Mouse (Mus musculus) adrenal gland, adult (tissue): ENCODE results near the gene Ren1.

ENCODE experiments used
- DNase-seq, 2 experiments: peaks; one replicate each; pipeline ENCODE4 v3.0.0; 2022 to 2023; ENCODE audit warnings: low spot score in 1 of 2; ENCODE audit not compliant: inconsistent age in 2 of 2

Gene Ren1

GRCm38 (mm10) chr1:133407436-133407835 is 57.1 kb downstream of the Ren1 start:
- no peak for DNase-seq

- no peak for DNase-seq
Observed at GRCm38 (mm10) chr1:133408321-133408720, 58.0 kb downstream of the Ren1 start.

DNA sequence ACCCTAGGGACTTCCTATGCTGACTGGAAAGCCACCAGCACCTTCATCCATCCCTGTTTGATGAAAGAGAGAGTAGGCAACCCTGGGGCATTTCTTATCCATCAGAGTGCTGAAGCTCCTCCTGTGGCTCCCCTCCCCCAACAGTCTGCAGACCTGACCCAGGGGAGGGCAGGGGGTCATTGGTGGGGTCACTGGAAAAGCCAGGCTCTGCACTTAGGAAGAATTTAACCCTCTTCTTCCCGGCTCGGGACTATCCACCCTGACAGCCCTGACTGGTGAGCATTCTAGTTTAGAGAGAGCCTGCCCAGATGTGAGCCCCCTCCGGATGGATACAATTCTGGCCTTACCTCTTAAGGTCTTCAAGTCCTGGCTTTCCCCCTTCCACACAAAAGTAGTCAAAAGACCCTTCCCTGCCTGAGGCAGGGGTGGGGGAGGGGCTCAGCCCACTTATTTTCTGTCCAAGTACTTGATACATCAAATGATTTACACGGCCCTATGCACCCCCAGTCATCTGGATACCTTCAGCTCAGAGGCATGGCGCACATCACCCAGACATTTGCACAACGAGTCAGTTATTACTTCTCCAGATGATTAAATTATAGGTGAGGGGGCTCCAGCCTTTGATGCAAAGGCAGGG is 58.7 kb downstream of the Ren1 start:
- no peak for DNase-seq

GRCm38 (mm10) chr1:133409786-133410185 is 59.5 kb downstream of the Ren1 start:
- DNase-seq, result no peak
